Mouse (Mus musculus) embryonic facial prominence, embryonic 14.5 days (tissue): Measurements from ENCODE around the gene Ddx23. TPM values are rescaled to one million over a fixed set of nuclear protein-coding genes. Genes with fewer than 3 reads are reported as not detected.

ENCODE experiments used
- ATAC-seq: fragments of 200-750 bp; cut with Nextera tagmentation; 2 replicates; pipeline ENCODE4 v1.8.0; 2017; ENCODE audit warnings: low read depth, moderate number of reproducible peaks, moderate TSS enrichment
- DNase-seq: peaks from one replicate; pipeline ENCODE4 v3.0.0-alpha.2; 2015; ENCODE audit warnings: low spot score
- H3K27ac ChIP-seq: fragments of 300-500 bp; sonication (generic); replicated peaks from 2 replicates; pipeline ENCODE4 v1.5.1; 2014; ENCODE audit warnings: low read depth, mild to moderate bottlenecking, low read length, moderate library complexity
- H3K27me3 ChIP-seq: fragments of 300-500 bp; sonication (generic); replicated peaks from 2 replicates; pipeline ENCODE4 v1.6.1; 2014; ENCODE audit warnings: low read length; ENCODE audit not compliant: control insufficient read depth, insufficient read depth
- H3K36me3 ChIP-seq: fragments of 300-500 bp; sonication (generic); 2 replicates; pipeline ENCODE4 v1.6.1; 2014; ENCODE audit warnings: low read length, mixed read lengths; ENCODE audit not compliant: control insufficient read depth, insufficient read depth
- H3K4me1 ChIP-seq: fragments of 300-500 bp; sonication (generic); 2 replicates; pipeline ENCODE4 v1.6.1; 2014; ENCODE audit warnings: antibody characterized with exemption, low read length; ENCODE audit not compliant: control insufficient read depth, insufficient read depth
- H3K4me2 ChIP-seq: fragments of 300-500 bp; sonication (generic); 2 replicates; pipeline ENCODE4 v1.6.1; 2014; ENCODE audit warnings: low read depth, mild to moderate bottlenecking, low read length, moderate library complexity, mixed read lengths
- H3K4me3 ChIP-seq: fragments of 300-500 bp; sonication (generic); 2 replicates; pipeline ENCODE4 v1.5.1; 2014; ENCODE audit warnings: low read depth, mild to moderate bottlenecking, low read length
- H3K9ac ChIP-seq: fragments of 300-500 bp; sonication (generic); 2 replicates; pipeline ENCODE4 v1.6.1; 2014; ENCODE audit warnings: low read depth, mild to moderate bottlenecking, low read length, moderate library complexity, mixed read lengths
- H3K9me3 ChIP-seq: fragments of 300-500 bp; sonication (generic); 2 replicates; pipeline ENCODE4 v1.6.1; 2016; ENCODE audit warnings: low read length; ENCODE audit not compliant: control insufficient read depth
- WGBS: fragments of 180-500 bp; shearing (Covaris S2); extraction: QIAGEN DNeasy Blood & Tissue Kit; methylation state at CpG from one replicate; pipeline ENCODE4 v1.1.7; 2014; 5-methylcytosine and 5-hydroxymethylcytosine counted together
- polyA plus RNA-seq: library from polyadenylated mRNA; unstranded; fragments of >200 nt; fragmentation: Nextera tagmentation; extraction: Ambion mirVana; gene quantifications from 2 replicates; pipeline ENCODE4 v1.2.1, GENCODE M21; 2014

Ddx23 gene
- polyA plus RNA-seq, 1 experiment from 2014 or later, result 23.4 TPM

DNA sequence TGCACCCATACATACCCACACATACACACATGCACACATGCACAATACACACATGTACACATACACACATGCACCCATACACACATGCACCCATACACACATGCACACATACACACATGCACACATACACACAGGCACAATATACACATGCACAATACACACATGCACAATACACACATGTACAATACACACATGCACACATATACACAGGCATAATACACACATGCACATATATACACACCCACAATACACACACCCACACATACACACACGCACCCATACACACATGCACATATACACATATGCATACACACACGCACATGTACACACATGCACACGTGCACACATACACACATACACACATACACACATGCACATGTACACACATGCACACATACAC lies 50.5 kb downstream of the Ddx23 start:
- DNase-seq (no peak), ATAC-seq (no peak)
- H3K27me3 ChIP-seq, result no peaks in the 10 kb centered on the region
- H3K9ac ChIP-seq, result no peak overlapping the region
- H3K9me3 ChIP-seq, result no peaks in the 10 kb centered on the region
- H3K27ac ChIP-seq, result no peak overlapping the region
- WGBS, result 94% methylated on average over 3 of the region's 3 CpGs
- H3K4me3 ChIP-seq, result no peak overlapping the region
- peaks cover 21% of the 10 kb centered on the region for H3K4me1 ChIP-seq
- H3K36me3 ChIP-seq, result no peaks in the 10 kb centered on the region
- no peak overlapping the region for H3K4me2 ChIP-seq

GRCm38 (mm10) chr15:98610131-98610633 lies 52.5 kb downstream of the Ddx23 start:
- ATAC-seq (no peak), DNase-seq (peak; percentile 49)
- peaks cover 25% of the 10 kb centered on the region for H3K4me1 ChIP-seq
- no peaks in the 10 kb centered on the region for H3K27me3 ChIP-seq
- no peaks in the 10 kb centered on the region for H3K9me3 ChIP-seq
- peak overlapping the region; percentile 89 for H3K27ac ChIP-seq
- no peaks in the 10 kb centered on the region for H3K36me3 ChIP-seq
- peak overlapping the region; percentile 87 for H3K4me2 ChIP-seq
- 5% methylated on average over 12 of the region's 12 CpGs for WGBS
- peak overlapping the region; percentile 82 for H3K4me3 ChIP-seq
- H3K9ac ChIP-seq, result peak overlapping the region; percentile 91

DNA sequence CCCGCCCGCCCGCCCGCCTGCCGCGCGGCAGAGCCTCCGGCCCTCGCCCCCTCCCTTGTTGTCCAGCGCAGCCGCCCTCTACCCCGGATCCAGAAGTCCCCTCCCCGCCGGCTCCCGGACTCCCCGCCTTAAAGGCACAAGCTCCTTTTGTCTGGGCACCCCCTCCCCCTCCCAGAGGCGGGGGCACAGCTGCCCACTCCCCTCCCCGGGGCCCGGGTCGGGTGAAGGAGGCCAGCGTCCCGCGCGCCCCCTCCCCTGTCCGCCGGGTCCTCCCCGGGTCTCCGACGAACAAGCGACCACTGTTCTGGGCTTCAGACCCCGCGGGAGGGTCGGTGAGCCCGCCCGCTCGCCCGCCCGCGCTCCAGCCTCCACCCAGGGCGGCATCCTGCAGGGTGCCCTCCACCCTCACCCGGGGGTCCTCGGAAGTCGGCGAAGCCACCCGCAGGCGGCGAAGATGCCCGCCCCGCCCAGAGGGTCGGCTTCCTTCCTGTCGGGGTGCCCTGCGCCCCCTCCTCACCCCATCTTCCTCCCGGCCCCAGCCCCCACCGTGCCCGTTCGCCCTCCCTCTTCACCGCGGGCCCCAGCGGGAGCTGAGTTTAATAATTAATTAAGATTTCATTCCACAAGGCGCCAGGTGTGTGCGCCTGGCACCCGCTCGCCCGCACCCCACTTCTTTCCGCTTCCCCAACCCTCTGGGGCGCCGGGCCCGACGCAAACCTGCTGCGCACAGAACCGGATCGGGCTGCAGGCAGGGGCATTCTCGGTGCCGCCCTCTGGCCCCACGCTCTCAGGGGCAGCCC lies 53.2 kb downstream of the Ddx23 start, which contains the start of gene Adcy6:
Gene Adcy6, minus strand, starts transcription at position 746 of the 800 bp plus-strand sequence.
- H3K27me3 ChIP-seq, result no peaks in the 10 kb centered on the region
- peak within 1 kb of the TSS; percentile 87 for H3K4me2 ChIP-seq
- ATAC-seq, result peak; percentile 89
- H3K36me3 ChIP-seq, result peaks cover 3% of the 10 kb centered on the region; the same call in 1 of the 2 replicates
- peak within 1 kb of the TSS; percentile 82 for H3K4me3 ChIP-seq
- H3K9ac ChIP-seq, result peak within 1 kb of the TSS; percentile 91
- 0% methylated on average over 23 of the region's 75 CpGs for WGBS
- no peaks in the 10 kb centered on the region for H3K9me3 ChIP-seq
- peak; percentile 95 for DNase-seq
- peaks cover 21% of the 10 kb centered on the region for H3K4me1 ChIP-seq
- H3K27ac ChIP-seq, result peak within 1 kb of the TSS; percentile 89

DNA sequence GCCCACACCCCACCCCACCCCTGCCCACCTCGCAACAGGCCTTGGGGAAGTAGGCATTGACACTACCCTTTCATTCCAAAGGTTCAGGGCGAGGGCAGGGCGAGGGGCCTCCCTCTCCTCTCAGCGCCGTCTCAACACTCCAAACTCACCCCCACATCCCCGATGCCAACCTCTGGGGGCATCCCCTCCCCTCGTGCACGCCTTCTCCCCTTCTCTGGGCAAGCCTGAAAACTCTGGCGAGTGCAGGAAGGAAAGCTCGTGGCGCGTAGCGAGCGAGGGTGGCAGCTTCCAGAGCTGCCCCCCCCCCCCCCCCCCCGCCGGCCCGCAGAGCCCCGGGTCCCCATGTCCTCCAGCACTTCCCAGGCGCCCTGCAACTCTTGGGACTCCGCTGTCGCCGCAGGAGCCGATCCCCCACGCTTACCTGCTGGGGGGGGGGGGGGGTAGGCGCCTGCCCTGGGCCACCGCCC lies 53.9 kb downstream of the Ddx23 start:
- peak; percentile 19 for ATAC-seq
- H3K4me2 ChIP-seq, result peak overlapping the region; percentile 87
- H3K36me3 ChIP-seq, result peaks cover 10% of the 10 kb centered on the region
- no peaks in the 10 kb centered on the region for H3K27me3 ChIP-seq
- DNase-seq, result no peak
- no peaks in the 10 kb centered on the region for H3K9me3 ChIP-seq
- 0% methylated on average over 4 of the region's 26 CpGs for WGBS
- peak overlapping the region; percentile 89 for H3K27ac ChIP-seq
- peak overlapping the region; percentile 82 for H3K4me3 ChIP-seq
- H3K9ac ChIP-seq, result peak overlapping the region; percentile 91
- H3K4me1 ChIP-seq, result peaks cover 19% of the 10 kb centered on the region

DNA sequence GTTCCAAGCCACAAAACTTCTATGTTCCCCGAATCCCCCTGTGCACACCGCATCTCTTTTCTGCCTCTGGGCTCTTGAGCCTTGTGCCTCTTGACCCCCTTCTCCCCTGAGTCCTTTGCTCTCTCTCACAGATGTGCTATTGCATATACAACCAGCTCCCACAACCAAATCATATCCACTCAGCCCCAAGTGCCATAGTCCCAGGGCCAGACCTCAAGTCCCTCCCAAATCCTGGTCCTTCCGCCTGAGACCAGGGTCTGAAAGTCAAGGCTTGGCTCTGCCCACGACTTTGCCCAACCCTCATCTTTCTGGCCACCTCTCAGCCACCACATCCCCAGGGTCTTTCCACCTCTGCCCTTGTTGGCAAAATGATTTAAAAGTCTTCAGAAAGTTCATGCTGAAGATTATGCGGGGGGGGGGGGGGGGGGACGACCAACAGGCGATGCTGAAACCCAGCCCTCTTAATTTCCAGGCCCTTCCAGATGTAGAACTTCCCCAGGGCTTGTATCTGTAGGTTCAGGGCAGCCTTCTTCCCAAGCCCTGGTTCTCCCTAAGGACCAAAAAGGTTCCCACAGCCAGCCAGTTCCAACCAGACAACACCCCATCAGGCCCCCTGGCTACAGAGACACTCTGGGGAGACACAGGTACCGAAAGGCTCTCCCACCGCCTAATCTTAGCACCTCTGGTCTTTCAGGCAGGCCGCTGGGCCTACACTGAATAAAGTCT lies 54.5 kb downstream of the Ddx23 start:
- Histone ChIP-seq H3K27ac (peak overlapping the region; percentile 89; the same call in 1 of the 2 replicates), H3K9me3 (no peaks in the 10 kb centered on the region), H3K36me3 (peaks cover 16% of the 10 kb centered on the region), H3K4me3 (peak overlapping the region; percentile 82), H3K9ac (peak overlapping the region; percentile 91), H3K4me2 (peak overlapping the region; percentile 87), H3K27me3 (no peaks in the 10 kb centered on the region), H3K4me1 (peaks cover 22% of the 10 kb centered on the region)
- DNase-seq (no peak), ATAC-seq (no peak)
- WGBS, result 11% methylated on average over 7 of the region's 10 CpGs

GRCm38 (mm10) chr15:98607557-98607956 lies 55.1 kb downstream of the Ddx23 start:
- H3K9me3 ChIP-seq, result no peaks in the 10 kb centered on the region
- H3K27ac ChIP-seq, result no peak overlapping the region
- ATAC-seq, result no peak
- peaks cover 16% of the 10 kb centered on the region for H3K36me3 ChIP-seq
- peak overlapping the region; percentile 91 for H3K9ac ChIP-seq
- peak; percentile 57 for DNase-seq
- 28% methylated on average over 4 of the region's 4 CpGs for WGBS
- H3K4me3 ChIP-seq, result peak overlapping the region; percentile 82
- peaks cover 28% of the 10 kb centered on the region for H3K4me1 ChIP-seq
- no peaks in the 10 kb centered on the region for H3K27me3 ChIP-seq
- peak overlapping the region; percentile 87 for H3K4me2 ChIP-seq

GRCm38 (mm10) chr15:98606739-98607138 lies 56.0 kb downstream of the Ddx23 start:
- no peaks in the 10 kb centered on the region for H3K9me3 ChIP-seq
- no peaks in the 10 kb centered on the region for H3K27me3 ChIP-seq
- peak overlapping the region; percentile 87; the same call in 1 of the 2 replicates for H3K4me2 ChIP-seq
- H3K36me3 ChIP-seq, result peaks cover 16% of the 10 kb centered on the region
- no peak overlapping the region for H3K27ac ChIP-seq
- peak overlapping the region; percentile 34; the same call in 1 of the 2 replicates for H3K9ac ChIP-seq
- H3K4me3 ChIP-seq, result no peak overlapping the region
- WGBS, result 66% methylated on average over 9 of the region's 9 CpGs
- H3K4me1 ChIP-seq, result peaks cover 37% of the 10 kb centered on the region
- ATAC-seq (no peak), DNase-seq (no peak)

GRCm38 (mm10) chr15:98606051-98606536 lies 56.6 kb downstream of the Ddx23 start:
- H3K27me3 ChIP-seq, result no peaks in the 10 kb centered on the region
- H3K9me3 ChIP-seq, result no peaks in the 10 kb centered on the region
- H3K4me1 ChIP-seq, result peaks cover 37% of the 10 kb centered on the region
- H3K27ac ChIP-seq, result no peak overlapping the region
- ATAC-seq, result no peak
- no peak for DNase-seq
- no peak overlapping the region for H3K4me3 ChIP-seq
- 92% methylated on average over 12 of the region's 12 CpGs for WGBS
- no peak overlapping the region for H3K9ac ChIP-seq
- H3K36me3 ChIP-seq, result peaks cover 22% of the 10 kb centered on the region
- H3K4me2 ChIP-seq, result no peak overlapping the region
